Mouse (Mus musculus) lung, embryonic 15.5 days (tissue): ENCODE data around the gene Fhit. TPM values are rescaled to one million over a fixed set of nuclear protein-coding genes. Genes with fewer than 3 reads are reported as not detected.

Experiments used
- ATAC-seq: fragments of 200-750 bp; cut with Nextera tagmentation; 2 replicates; pipeline ENCODE4 v1.8.0; 2017; ENCODE audit warnings: moderate number of reproducible peaks, borderline replicate concordance; ENCODE audit not compliant: low FRiP score, low TSS enrichment; ENCODE audit errors: extremely low read depth
- H3K27ac ChIP-seq: fragments of 300-500 bp; sonication (generic); 2 replicates; pipeline ENCODE4 v1.5.1; 2015; ENCODE audit warnings: moderate library complexity, mild to moderate bottlenecking, inconsistent platforms
- H3K27me3 ChIP-seq: fragments of 300-500 bp; sonication (generic); 2 replicates; pipeline ENCODE4 v1.6.1; 2015; ENCODE audit warnings: inconsistent platforms
- H3K36me3 ChIP-seq: fragments of 300-500 bp; sonication (generic); 2 replicates; pipeline ENCODE4 v1.6.1; 2015; ENCODE audit warnings: inconsistent platforms
- H3K4me1 ChIP-seq: fragments of 300-500 bp; sonication (generic); 2 replicates; pipeline ENCODE4 v1.6.1; 2015; ENCODE audit warnings: inconsistent platforms
- H3K4me2 ChIP-seq: fragments of 300-500 bp; sonication (generic); 2 replicates; pipeline ENCODE4 v1.6.1; 2015; ENCODE audit warnings: inconsistent platforms, mild to moderate bottlenecking, moderate library complexity
- H3K4me3 ChIP-seq: fragments of 300-500 bp; sonication (generic); 2 replicates; pipeline ENCODE4 v1.5.1; 2015; ENCODE audit warnings: mild to moderate bottlenecking, inconsistent platforms
- H3K9ac ChIP-seq: fragments of 300-500 bp; sonication (generic); 2 replicates; pipeline ENCODE4 v1.6.1; 2015; ENCODE audit warnings: inconsistent platforms
- H3K9me3 ChIP-seq: fragments of 300-500 bp; sonication (generic); 2 replicates; pipeline ENCODE4 v1.6.1; 2016; ENCODE audit warnings: inconsistent platforms
- WGBS: fragments of 180-500 bp; shearing (Covaris S2); methylation state at CpG from one replicate; pipeline ENCODE4 v1.1.7; 2015; 5-methylcytosine and 5-hydroxymethylcytosine counted together
- polyA plus RNA-seq: library from polyadenylated mRNA; unstranded; fragments of >200 nt; fragmentation: Nextera tagmentation; extraction: Ambion mirVana; gene quantifications from 2 replicates; pipeline ENCODE4 v1.2.1, GENCODE M21; 2015

Gene Fhit
- polyA plus RNA-seq, 1 experiment from 2014 or later, result 3.4 TPM

GRCm38 (mm10) chr14:10534862-10535261 is 627.0 kb downstream of the Fhit start:
- ATAC-seq, result no peak
- Histone ChIP-seq H3K9me3 (no peaks in the 10 kb centered on the region), H3K4me3 (no peak overlapping the region), H3K4me2 (no peak overlapping the region), H3K27ac (no peak overlapping the region), H3K4me1 (no peaks in the 10 kb centered on the region), H3K27me3 (no peaks in the 10 kb centered on the region), H3K36me3 (no peaks in the 10 kb centered on the region), H3K9ac (no peak overlapping the region)
- WGBS, result 63% methylated on average over 2 of the region's 2 CpGs

GRCm38 (mm10) chr14:10531748-10532500 is 629.9 kb downstream of the Fhit start:
- no peaks in the 10 kb centered on the region for H3K9me3 ChIP-seq
- no peak overlapping the region for H3K4me2 ChIP-seq
- no peaks in the 10 kb centered on the region for H3K4me1 ChIP-seq
- no peaks in the 10 kb centered on the region for H3K27me3 ChIP-seq
- H3K36me3 ChIP-seq, result no peaks in the 10 kb centered on the region
- no peak overlapping the region for H3K4me3 ChIP-seq
- H3K27ac ChIP-seq, result no peak overlapping the region
- no peak for ATAC-seq
- no peak overlapping the region for H3K9ac ChIP-seq
- 67% methylated on average over 8 of the region's 8 CpGs for WGBS

- Histone ChIP-seq H3K27ac (peak overlapping the region; percentile 14; the same call in 1 of the 2 replicates), H3K27me3 (no peaks in the 10 kb centered on the region), H3K4me2 (no peak overlapping the region), H3K36me3 (no peaks in the 10 kb centered on the region), H3K9ac (no peak overlapping the region), H3K9me3 (no peaks in the 10 kb centered on the region), H3K4me1 (no peaks in the 10 kb centered on the region), H3K4me3 (no peak overlapping the region)
- 27% methylated on average over 2 of the region's 2 CpGs for WGBS
- ATAC-seq, result peak; percentile 74; the same call in 1 of the 2 replicates
Observed at GRCm38 (mm10) chr14:10526800-10527199, 635.0 kb downstream of the Fhit start.

GRCm38 (mm10) chr14:10525786-10526185 is 636.0 kb downstream of the Fhit start:
- no peaks in the 10 kb centered on the region for H3K36me3 ChIP-seq
- WGBS, result 74% methylated on average over 4 of the region's 4 CpGs
- no peak overlapping the region for H3K27ac ChIP-seq
- no peak overlapping the region for H3K4me3 ChIP-seq
- no peak overlapping the region for H3K9ac ChIP-seq
- no peak for ATAC-seq
- H3K4me2 ChIP-seq, result no peak overlapping the region
- no peaks in the 10 kb centered on the region for H3K4me1 ChIP-seq
- no peaks in the 10 kb centered on the region for H3K27me3 ChIP-seq
- H3K9me3 ChIP-seq, result no peaks in the 10 kb centered on the region

GRCm38 (mm10) chr14:10514026-10514425 is 647.8 kb downstream of the Fhit start:
- H3K27ac ChIP-seq, result no peak overlapping the region
- no peak overlapping the region for H3K4me2 ChIP-seq
- H3K9ac ChIP-seq, result no peak overlapping the region
- ATAC-seq, result no peak
- H3K9me3 ChIP-seq, result no peaks in the 10 kb centered on the region
- no peak overlapping the region for H3K4me3 ChIP-seq
- H3K27me3 ChIP-seq, result no peaks in the 10 kb centered on the region
- no peaks in the 10 kb centered on the region for H3K4me1 ChIP-seq
- H3K36me3 ChIP-seq, result no peaks in the 10 kb centered on the region

- Histone ChIP-seq H3K27ac (no peak overlapping the region), H3K9ac (no peak overlapping the region), H3K4me1 (no peaks in the 10 kb centered on the region), H3K4me3 (no peak overlapping the region), H3K9me3 (no peaks in the 10 kb centered on the region), H3K27me3 (no peaks in the 10 kb centered on the region), H3K36me3 (no peaks in the 10 kb centered on the region), H3K4me2 (no peak overlapping the region)
- ATAC-seq, result no peak
Observed at GRCm38 (mm10) chr14:10509252-10509651, 652.6 kb downstream of the Fhit start.

- 59% methylated on average over 1 of the region's 1 CpGs for WGBS
- H3K4me3 ChIP-seq, result no peak overlapping the region
Observed at GRCm38 (mm10) chr14:10507560-10507959, 654.3 kb downstream of the Fhit start.

GRCm38 (mm10) chr14:10485798-10486197 is 676.0 kb downstream of the Fhit start:
- H3K4me2 ChIP-seq, result no peak overlapping the region
- WGBS, result 78% methylated on average over 3 of the region's 3 CpGs
- H3K9ac ChIP-seq, result no peak overlapping the region

More at GRCm38 (mm10) chr14:10507560-10507959, 654.3 kb downstream of the Fhit start:
- no peaks in the 10 kb centered on the region for H3K36me3 ChIP-seq
- no peak overlapping the region for H3K27ac ChIP-seq
- H3K27me3 ChIP-seq, result no peaks in the 10 kb centered on the region
- no peak overlapping the region for H3K9ac ChIP-seq
- no peak overlapping the region for H3K4me2 ChIP-seq
- H3K9me3 ChIP-seq, result no peaks in the 10 kb centered on the region
- no peak for ATAC-seq
- H3K4me1 ChIP-seq, result no peaks in the 10 kb centered on the region

GRCm38 (mm10) chr14:10482851-10483613 is 678.8 kb downstream of the Fhit start:
- no peaks in the 10 kb centered on the region for H3K4me1 ChIP-seq
- no peaks in the 10 kb centered on the region for H3K9me3 ChIP-seq
- no peak overlapping the region for H3K9ac ChIP-seq
- H3K4me2 ChIP-seq, result no peak overlapping the region
- ATAC-seq, result no peak
- no peaks in the 10 kb centered on the region for H3K27me3 ChIP-seq
- 84% methylated on average over 3 of the region's 3 CpGs for WGBS
- no peaks in the 10 kb centered on the region for H3K36me3 ChIP-seq
- H3K27ac ChIP-seq, result no peak overlapping the region
- no peak overlapping the region for H3K4me3 ChIP-seq

More at GRCm38 (mm10) chr14:10485798-10486197, 676.0 kb downstream of the Fhit start:
- H3K4me1 ChIP-seq, result no peaks in the 10 kb centered on the region
- H3K27ac ChIP-seq, result no peak overlapping the region
- no peak overlapping the region for H3K4me3 ChIP-seq
- no peaks in the 10 kb centered on the region for H3K27me3 ChIP-seq
- no peaks in the 10 kb centered on the region for H3K36me3 ChIP-seq
- H3K9me3 ChIP-seq, result no peaks in the 10 kb centered on the region
- ATAC-seq, result no peak

GRCm38 (mm10) chr14:10481370-10481769 is 680.5 kb downstream of the Fhit start:
- Histone ChIP-seq H3K27ac (no peak overlapping the region), H3K36me3 (no peaks in the 10 kb centered on the region), H3K9ac (no peak overlapping the region), H3K4me1 (no peaks in the 10 kb centered on the region), H3K4me2 (no peak overlapping the region), H3K9me3 (no peaks in the 10 kb centered on the region), H3K27me3 (no peaks in the 10 kb centered on the region), H3K4me3 (no peak overlapping the region)
- ATAC-seq, result no peak
- 75% methylated on average over 2 of the region's 2 CpGs for WGBS

GRCm38 (mm10) chr14:10480681-10481080 is 681.2 kb downstream of the Fhit start:
- Histone ChIP-seq H3K27me3 (no peaks in the 10 kb centered on the region), H3K27ac (no peak overlapping the region), H3K9ac (no peak overlapping the region), H3K4me2 (no peak overlapping the region), H3K4me3 (no peak overlapping the region), H3K9me3 (no peaks in the 10 kb centered on the region), H3K4me1 (no peaks in the 10 kb centered on the region), H3K36me3 (no peaks in the 10 kb centered on the region)
- WGBS, result 57% methylated on average over 1 of the region's 1 CpGs
- ATAC-seq, result no peak
